17 mouse cellular contexts compared by ENCODE assay signal in genomic region chr7:133847175-133847574, GRCm38 (mm10).
A peak's percentile ranks its signal among the peaks of the same experiment; 100 is the strongest.
DNase-seq lines count a peak whose midpoint lies in the region; ATAC-seq and TF ChIP-seq lines count a peak whose summit lies in the region.
"Had no signal": no experiment of that assay in that cellular context is flagged by ENCODE, and none has a peak within 500 bp of the region (broad histone marks: within the 10 kb centered on the region; RNA-seq: fewer than 3 reads in every experiment).

No protein-coding gene starts in this region.

- H3K27ac ChIP-seq in kidney, embryonic 15.5 days, result no peak overlapping the region
- no peak overlapping the region for H3K27ac ChIP-seq in kidney, adult 2 months (ENCODE audit: insufficient read depth, low read depth, low read length)
- H3K27ac ChIP-seq: forebrain, embryonic 13.5 days; heart, adult 2 months had no signal

- no peaks in the 10 kb centered on the region for H3K9me3 ChIP-seq in kidney, embryonic 15.5 days (replicated peaks)
- H3K9me3 ChIP-seq: forebrain, embryonic 13.5 days had no signal

- H3K9ac ChIP-seq in kidney, embryonic 15.5 days, result no peak overlapping the region
- H3K9ac ChIP-seq: forebrain, embryonic 13.5 days had no signal

- H3K36me3 ChIP-seq in kidney, embryonic 15.5 days, result no peaks in the 10 kb centered on the region
- no peaks in the 10 kb centered on the region for H3K36me3 ChIP-seq in kidney, adult 2 months (ENCODE audit: control insufficient read depth, insufficient read depth, low read length)

- no peak for TF ChIP-seq POLR2A in kidney, adult 2 months (IDR thresholded peaks at IDR 0.05; ENCODE audit: low read depth, low read length)

- ATAC-seq in kidney, embryonic 15.5 days (replicated peaks; ENCODE audit: low FRiP score), result no peak
- ATAC-seq: forebrain, embryonic 13.5 days had no signal

- intact Hi-C loops in gastrocnemius, postnatal 36 days (cut with DNase I), result no loop called here

- H3K27me3 ChIP-seq in kidney, embryonic 15.5 days, result no peaks in the 10 kb centered on the region
- no peaks in the 10 kb centered on the region for H3K27me3 ChIP-seq in kidney, adult 2 months (replicated peaks; ENCODE audit: control insufficient read depth, insufficient read depth, low read length)
- H3K27me3 ChIP-seq: forebrain, embryonic 13.5 days had no signal

- H3K4me1 ChIP-seq in kidney, embryonic 15.5 days, result 0 out of 2 replicates have a peak, but pooled peaks cover 4% of the 10 kb centered on the region
- H3K4me1 ChIP-seq in kidney, adult 2 months (ENCODE audit: control insufficient read depth, insufficient read depth, low read length), result no peaks in the 10 kb centered on the region
- H3K4me1 ChIP-seq: forebrain, embryonic 13.5 days had no signal

- no peak overlapping the region for H3K4me2 ChIP-seq in kidney, embryonic 15.5 days
- H3K4me2 ChIP-seq: forebrain, embryonic 13.5 days had no signal

- DNase-seq in kidney, adult 11 months, result peak; percentile 34
- peak; percentile 23 for DNase-seq in kidney, adult 2 months
- DNase-seq in lung, adult 18-20 months, result peak; percentile 58 to 73
- DNase-seq in lung, postnatal 36 days, result peak; percentile 74
- no peak for DNase-seq in thymus, postnatal 25 days
- no peak for DNase-seq in gastrocnemius, postnatal 36 days
- DNase-seq in retina, embryonic 14.5 days (ENCODE audit: low spot score), result no peak
- DNase-seq: adrenal gland, postnatal 10 days; B cell, adult 2 months; cerebellum, adult 18-20 months; heart, adult 2 months; heart, postnatal 10 days; liver; midbrain, embryonic 14.5 days; right cerebral cortex, postnatal 25 days had no signal

- H3K4me3 ChIP-seq in kidney, embryonic 15.5 days (replicated peaks), result no peak overlapping the region
- no peak overlapping the region for H3K4me3 ChIP-seq in kidney, adult 2 months (ENCODE audit: insufficient read depth, low read depth, low read length)
- H3K4me3 ChIP-seq: forebrain, embryonic 13.5 days; heart, adult 2 months had no signal

- TF ChIP-seq CTCF in kidney, adult 2 months (conservative IDR thresholded peaks at IDR 0.05; ENCODE audit: insufficient read depth, insufficient read length, low read depth, low read length), result no peak

- WGBS in kidney, embryonic 15.5 days, result 30% methylated on average over 1 of the region's 1 CpGs
- WGBS in kidney, adult 2 months, result 46% methylated on average over 1 of the region's 1 CpGs

Comparison
In these comparisons a context has a peak if more than half of its experiments do, and no peak if none do; other contexts are left out.
1. DNase-seq: peak in kidney, adult 11 months (single experiment), kidney, adult 2 months (single experiment), lung, adult 18-20 months (2 of 2) and lung, postnatal 36 days (single experiment); none in thymus, postnatal 25 days (single experiment), gastrocnemius, postnatal 36 days (0 of 2) and retina, embryonic 14.5 days (single experiment).